Mouse (Mus musculus) T-cell, adult 2 months (primary cell): ENCODE results near the gene Tnrc6a.

Experiments
- DNase-seq: peaks from one replicate; pipeline ENCODE4 v3.0.0; 2022; ENCODE audit warnings: low spot score

Gene Tnrc6a

DNA sequence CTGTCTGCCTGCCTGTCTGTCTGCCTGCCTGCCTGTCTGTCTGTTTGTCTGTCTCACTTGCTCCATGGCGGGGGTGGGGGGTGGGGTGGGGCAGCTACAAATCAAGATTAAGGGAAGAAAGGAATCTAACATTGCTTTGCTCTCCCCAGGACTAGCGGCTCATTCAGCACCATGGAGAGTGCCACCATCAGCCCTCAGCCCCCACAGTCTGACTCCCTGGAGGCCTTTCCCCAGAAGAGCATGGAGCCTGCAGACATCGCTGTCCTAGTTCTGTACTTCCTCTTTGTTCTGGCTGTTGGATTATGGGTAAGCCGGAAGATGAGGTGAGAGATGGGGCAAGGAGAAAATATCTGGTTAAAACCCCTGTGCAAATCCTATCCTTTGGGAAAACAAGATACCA lies 111.8 kb downstream of the Tnrc6a start:
- DNase-seq = no peak

DNA sequence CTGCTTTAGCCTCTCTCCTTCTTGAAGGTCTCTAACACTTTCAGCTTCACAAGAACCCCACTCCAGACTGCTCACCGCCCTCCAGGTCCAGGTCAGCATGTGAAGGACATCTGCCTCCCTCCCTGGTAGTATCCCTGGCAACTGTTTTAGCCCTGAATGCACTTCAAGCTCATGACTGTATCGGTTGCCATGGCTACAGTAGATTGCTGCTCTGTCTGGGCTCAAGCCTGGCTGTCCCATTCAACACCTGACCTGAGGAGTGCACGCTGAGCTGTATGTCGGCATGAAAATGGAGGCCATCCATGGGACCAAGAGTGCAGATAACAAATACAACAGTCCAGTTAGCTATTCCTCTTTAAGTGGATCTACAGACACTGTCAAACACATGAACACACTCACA lies 114.9 kb downstream of the Tnrc6a start:
- no peak for DNase-seq

DNA sequence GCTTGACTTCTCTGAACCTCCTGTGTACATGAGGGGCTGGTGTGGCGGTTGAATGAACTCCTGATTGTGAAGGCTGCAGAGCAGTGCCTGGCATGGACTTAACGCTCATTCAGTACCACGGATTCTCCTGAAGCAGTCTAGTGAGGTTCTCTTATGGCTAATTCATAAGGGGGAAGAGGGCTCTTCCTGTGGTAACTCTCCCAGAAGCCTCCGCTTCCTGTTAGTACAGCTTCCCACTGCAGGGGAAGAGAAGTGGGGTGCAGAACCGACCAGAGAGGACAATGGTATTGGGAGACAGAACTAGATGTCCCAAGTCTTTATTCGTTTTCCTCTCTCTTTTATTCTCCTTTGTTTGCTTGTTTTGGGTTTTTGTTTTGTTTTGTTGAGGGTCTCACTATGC lies 116.4 kb downstream of the Tnrc6a start:
- DNase-seq = no peak

DNA sequence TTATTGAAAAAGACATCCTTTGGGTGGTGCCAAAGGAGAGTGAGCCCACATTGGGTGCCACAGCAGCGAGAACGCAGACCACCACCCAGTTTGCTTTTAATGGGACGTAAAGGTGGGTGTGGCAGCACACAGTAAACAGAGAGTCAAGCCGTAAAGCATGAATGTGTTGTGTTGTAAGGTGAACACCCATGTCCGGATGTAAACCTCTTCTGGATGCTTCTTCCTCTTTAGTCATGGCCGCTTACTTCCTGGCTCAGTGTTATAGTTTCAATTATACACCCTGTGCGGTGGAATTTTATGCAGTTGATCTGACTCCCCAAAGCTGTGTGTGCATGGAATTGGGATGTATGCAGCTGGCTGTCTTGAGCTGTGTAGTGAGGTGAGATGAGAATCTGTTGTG lies 118.6 kb downstream of the Tnrc6a start:
- no peak for DNase-seq

DNA sequence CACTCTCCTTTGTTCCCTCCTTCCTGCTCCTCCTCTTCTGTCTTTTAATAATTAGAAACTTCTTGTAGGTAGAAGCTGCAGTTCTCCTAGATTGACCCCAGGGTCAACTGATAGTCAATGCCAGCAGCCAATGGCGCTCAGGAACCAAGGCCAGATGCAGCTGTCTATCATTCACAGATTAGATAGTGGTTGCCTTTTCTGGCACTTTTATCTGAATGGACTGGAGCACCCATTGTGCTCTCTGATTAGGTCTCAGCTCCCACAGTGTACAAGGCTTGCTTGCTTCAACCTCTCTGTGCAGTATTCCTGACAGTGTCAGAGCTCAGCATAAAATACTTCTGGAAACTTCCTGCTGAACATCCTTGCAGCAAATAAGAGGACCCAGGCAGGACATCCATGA lies 121.1 kb downstream of the Tnrc6a start:
- no peak for DNase-seq
